Mouse (Mus musculus) CH12.LX (cell line): ENCODE data around the gene Mapk6.

Experiments used
- CTCF ChIP-seq, 2 experiments: IDR thresholded peaks in 1 of 2; conservative IDR thresholded peaks in 1 of 2; 2 replicates each; pipeline ENCODE4 v1.5.1; 2011 to 2012; ENCODE audit warnings: low read depth in 2 of 2, low read length in 2 of 2, improper control_type of control experiment in 1 of 2, inconsistent platforms in 1 of 2, mild to moderate bottlenecking in 1 of 2, moderate library complexity in 1 of 2
- EP300 ChIP-seq: IDR thresholded peaks from 2 replicates; pipeline ENCODE4 v1.6.1; 2011; ENCODE audit warnings: low read length, improper control_type of control experiment
- MAFK ChIP-seq: IDR thresholded peaks from 2 replicates; pipeline ENCODE4 v1.6.1; 2011; ENCODE audit warnings: low read length, improper control_type of control experiment; ENCODE audit not compliant: insufficient replicate concordance
- SMC3 ChIP-seq: IDR thresholded peaks from 2 replicates; pipeline ENCODE4 v1.6.1; 2011; ENCODE audit warnings: low read depth, low read length, improper control_type of control experiment
- TCF12 ChIP-seq: IDR thresholded peaks from 2 replicates; pipeline ENCODE4 v1.6.1; 2014; ENCODE audit warnings: low read depth, mild to moderate bottlenecking, inconsistent platforms, low read length, improper control_type of control experiment
- UBTF ChIP-seq: IDR thresholded peaks from 2 replicates; pipeline ENCODE4 v1.6.1; 2012; ENCODE audit warnings: low read depth, mild to moderate bottlenecking, inconsistent platforms, low read length, improper control_type of control experiment, moderate library complexity
- ZC3H11A ChIP-seq: IDR thresholded peaks from 2 replicates; pipeline ENCODE4 v1.6.1; 2012; ENCODE audit warnings: low read depth, mild to moderate bottlenecking, inconsistent platforms, low read length, improper control_type of control experiment

GRCm38 (mm10) chr9:75384337-75384962, 25.4 kb downstream of the Mapk6 start:
- TF ChIP-seq TCF12 (no peak), CTCF (conservative IDR thresholded peaks at IDR 0.05 in 1 of 2, IDR thresholded peaks at IDR 0.05 in 1 of 2; ENCODE audit: low read depth in 2 of 2, low read length in 2 of 2) (no peak), ZC3H11A (no peak), SMC3 (no peak), UBTF (no peak), EP300 (no peak), MAFK (no peak)
